Mouse (Mus musculus): ENCODE data around the gene Erv3. TPM values are rescaled to one million over a fixed set of nuclear protein-coding genes. Genes with fewer than 3 reads are reported as not detected.

Gene Erv3
- total RNA-seq (2023): not detected

DNA sequence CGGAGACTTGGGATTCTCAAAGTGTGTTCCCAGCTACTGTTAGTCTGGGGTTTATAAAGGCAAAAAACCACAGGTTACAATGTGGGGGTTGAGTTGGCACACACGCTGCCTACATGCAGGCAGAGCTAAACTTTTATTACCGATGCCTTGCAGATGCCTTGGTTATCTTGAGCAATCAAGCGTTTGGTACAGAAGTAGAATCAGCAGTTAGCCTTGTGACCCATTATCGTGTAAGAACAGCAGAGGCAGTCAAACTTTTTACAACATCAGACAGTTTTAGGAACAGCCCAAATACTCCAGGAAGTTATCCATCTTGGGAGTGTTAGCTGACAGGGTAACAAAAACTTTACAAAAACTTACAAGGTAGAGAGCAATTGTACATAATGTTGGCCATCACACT lies at the start of gene Erv3:
Erv3 (minus strand) TSS at position 27 of the 400 bp plus-strand sequence.

Other genes starting within 250 kb of the Erv3 start
- 4.8 TPM for gene Prnp, start 50.2 kb upstream of the Erv3 start, total RNA-seq (2023)
- not detected for gene Prn, start 50.2 kb upstream of the Erv3 start, total RNA-seq (2023)
- gene Prnd, start 91.1 kb upstream of the Erv3 start, total RNA-seq (2023): not detected
- 187 TPM for gene Rassf2, start 170.5 kb upstream of the Erv3 start, total RNA-seq (2023)

Data from CD4-positive naive resting alpha-beta T cell, adult 57 days (primary cell).